Mouse (Mus musculus) cerebellum, adult 2 months (tissue): Measurements from ENCODE around the gene Cmc2.

Experiments used
- CTCF ChIP-seq: fragments of 200-500 bp; IDR thresholded peaks from 2 replicates; pipeline ENCODE4 v1.5.1; 2011; ENCODE audit warnings: low read depth, mild to moderate bottlenecking, control low read depth, low read length, moderate library complexity, borderline replicate concordance; ENCODE audit not compliant: insufficient read depth
- POLR2A ChIP-seq: fragments of 200-500 bp; IDR thresholded peaks from 2 replicates; pipeline ENCODE4 v1.6.1; 2011; ENCODE audit warnings: low read length, control low read depth, borderline replicate concordance; ENCODE audit not compliant: insufficient read depth

- TF ChIP-seq CTCF (no peak), POLR2A (no peak)
Measured at GRCm38 (mm10) chr8:116946851-116947250, 25.6 kb upstream of the Cmc2 start.
